Mouse (Mus musculus): ENCODE measurements at regions not wholly inside any gene's neighbourhood (a gene's known extent, or its start where the extent isn't known, plus 50 kb on each side); places are given as distances from the start of the nearest gene placed in this dataset.
"Not testable (repeated sequence)": the region's sequence is repeated elsewhere in the genome, so short reads cannot be mapped to it uniquely, and the experiment has no call there.

DNA sequence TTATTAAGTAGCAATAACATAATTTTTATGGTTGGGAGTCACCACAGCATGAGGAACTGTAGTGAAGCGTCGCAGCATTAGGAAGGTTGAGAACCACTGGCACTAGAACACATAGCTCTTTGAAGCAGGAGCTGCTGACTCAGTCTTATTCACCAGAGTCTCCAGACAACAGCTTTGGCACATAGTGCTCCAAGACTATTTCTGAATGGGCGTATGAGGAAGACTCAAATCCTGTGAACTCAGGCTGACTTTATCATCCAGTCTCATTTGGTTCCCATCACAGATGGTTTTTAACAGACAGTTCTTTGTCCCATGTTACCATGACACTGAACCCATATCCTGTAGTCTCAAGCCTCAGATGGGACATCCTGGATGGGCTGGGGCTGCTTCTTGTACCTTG is 282.5 kb downstream of the 4933412E24Rik start:
- no peak for DNase-seq (ENCODE audit: extremely low spot score)

DNA sequence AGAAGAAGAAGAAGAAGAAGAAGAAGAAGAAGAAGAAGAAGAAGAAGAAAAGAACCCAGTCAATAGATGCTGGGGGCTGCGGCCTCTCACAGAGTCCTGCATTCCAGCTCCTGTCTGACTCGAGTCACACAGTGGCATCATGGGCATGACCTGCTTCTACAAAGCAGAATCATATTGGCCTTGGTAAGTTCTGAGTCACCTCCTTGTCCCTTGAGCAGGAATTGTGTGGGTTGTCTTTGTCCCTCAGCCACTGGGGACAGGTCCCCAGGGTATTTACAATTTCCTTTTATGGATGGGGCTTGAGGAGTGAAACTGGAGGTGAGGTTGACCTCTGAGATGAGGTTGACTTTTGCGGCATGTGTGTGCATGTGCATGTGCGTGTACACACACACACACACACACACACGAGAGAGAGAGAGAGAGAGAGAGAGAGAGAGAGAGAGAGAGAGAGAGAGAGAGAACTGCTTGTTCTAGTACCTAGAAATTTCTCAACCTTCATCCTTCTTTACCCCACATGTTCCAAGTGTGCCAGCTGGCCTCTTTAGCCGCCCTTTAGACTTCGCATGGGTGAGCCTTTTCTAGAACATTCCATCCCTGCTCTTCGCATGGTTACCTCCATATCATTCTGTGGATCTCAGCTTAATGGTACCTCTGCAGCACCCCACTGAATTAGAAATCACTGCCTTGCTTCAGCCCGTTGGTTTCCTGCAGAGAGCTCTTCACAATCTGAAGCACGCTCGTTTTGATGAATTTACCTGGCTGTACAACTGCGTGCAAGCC is 283.2 kb downstream of the 4933412E24Rik start:
- no peak for DNase-seq (ENCODE audit: extremely low spot score)

DNA sequence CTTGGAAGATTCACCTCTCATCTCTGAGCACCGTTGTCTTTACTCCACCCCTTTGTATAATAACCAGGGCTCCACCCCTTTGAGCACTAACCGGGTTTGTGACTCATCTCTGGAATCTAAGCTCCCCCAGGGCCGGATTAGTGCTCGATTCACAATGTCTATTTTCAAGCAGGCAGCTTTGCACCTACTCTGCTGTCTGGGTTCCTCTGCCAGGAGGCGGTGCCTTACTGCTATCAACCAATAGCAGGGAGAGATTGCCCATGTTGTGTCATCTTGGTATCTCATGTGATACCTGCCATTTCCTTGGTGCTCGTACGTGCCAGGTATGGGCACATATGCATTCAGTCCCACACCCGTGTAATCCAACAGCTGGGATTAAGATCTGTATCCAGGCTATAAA is 285.3 kb downstream of the 4933412E24Rik start:
- DNase-seq (ENCODE audit: extremely low spot score): no peak

DNA sequence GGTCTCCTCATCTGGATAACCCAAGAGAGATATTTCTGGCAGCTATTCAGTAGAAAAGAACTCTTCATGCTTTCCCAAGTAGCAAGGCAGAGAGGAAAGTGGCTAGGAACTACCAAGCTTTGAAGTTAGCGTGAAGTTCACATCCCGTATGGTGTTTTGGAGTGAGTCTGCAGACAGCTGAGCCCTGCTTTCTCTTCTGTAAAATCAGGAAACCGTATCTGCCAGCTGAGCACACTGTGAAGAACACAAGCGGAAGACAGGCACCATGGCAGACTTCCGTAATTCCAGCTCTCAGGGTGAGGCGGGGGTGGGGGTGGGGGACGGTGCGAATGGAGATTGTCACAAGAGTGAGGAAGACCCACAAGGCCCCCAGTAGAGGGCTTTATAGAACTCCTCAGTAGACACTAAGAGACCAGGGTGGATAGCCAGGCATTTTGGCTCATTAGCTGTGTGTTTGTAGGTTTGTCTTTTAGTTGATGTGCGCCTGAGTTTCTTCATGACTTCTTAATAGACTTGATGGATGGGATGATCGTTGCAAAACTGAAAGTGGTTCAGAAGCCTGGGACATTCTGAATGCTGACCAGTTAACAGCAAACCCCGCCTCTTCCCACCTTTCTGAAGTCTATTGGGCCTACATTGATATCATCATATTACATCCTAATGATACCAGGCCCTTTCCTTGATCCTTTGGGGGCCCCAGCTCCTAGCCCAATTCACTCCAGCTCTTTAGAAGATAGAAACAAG is 287.4 kb downstream of the 4933412E24Rik start:
- DNase-seq (ENCODE audit: extremely low spot score): no peak

DNA sequence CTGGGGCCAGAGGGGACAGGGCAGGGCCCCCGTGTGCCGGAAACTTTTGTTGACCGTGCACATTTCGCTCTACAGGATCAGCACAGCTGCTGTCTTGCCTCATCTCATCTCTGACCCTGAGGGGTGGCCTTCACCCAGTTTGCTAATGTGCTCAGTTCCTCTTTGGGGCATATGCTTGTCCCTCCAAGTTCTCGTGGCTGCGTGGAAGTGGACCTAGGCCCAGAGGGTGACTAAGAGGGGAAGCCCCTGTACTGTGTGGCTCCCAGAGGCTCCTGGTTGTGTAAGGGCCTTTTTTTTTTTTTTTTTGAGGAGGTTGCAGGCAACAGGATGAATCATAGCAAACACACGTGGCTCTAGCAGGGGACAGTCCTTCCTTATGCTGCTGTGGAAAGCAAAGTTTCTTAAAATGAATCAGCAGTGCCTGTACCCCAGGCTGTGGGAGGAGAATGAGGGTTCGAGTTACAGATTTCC is 288.2 kb downstream of the 4933412E24Rik start:
- DNase-seq (ENCODE audit: extremely low spot score): no peak

DNA sequence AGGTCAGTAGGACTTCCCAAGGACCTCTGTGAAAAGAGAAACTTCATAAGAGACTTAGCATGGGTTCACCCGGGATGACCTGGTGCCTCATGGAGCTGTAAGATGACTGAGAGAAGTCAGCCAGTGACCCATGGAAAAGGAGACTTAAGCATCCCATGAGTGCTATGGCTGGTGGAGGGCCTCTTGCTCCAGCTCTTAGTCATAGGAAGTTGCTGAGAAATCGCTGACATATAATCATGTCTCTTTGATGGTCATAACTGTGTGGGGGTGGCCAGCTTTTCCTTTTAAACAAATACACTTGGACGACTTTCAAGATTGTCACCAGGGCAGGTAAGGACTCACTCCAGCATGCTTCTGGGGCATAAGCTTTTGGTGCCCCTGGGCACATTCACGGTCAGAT is 290.5 kb downstream of the 4933412E24Rik start:
- no peak for DNase-seq (ENCODE audit: extremely low spot score)

DNA sequence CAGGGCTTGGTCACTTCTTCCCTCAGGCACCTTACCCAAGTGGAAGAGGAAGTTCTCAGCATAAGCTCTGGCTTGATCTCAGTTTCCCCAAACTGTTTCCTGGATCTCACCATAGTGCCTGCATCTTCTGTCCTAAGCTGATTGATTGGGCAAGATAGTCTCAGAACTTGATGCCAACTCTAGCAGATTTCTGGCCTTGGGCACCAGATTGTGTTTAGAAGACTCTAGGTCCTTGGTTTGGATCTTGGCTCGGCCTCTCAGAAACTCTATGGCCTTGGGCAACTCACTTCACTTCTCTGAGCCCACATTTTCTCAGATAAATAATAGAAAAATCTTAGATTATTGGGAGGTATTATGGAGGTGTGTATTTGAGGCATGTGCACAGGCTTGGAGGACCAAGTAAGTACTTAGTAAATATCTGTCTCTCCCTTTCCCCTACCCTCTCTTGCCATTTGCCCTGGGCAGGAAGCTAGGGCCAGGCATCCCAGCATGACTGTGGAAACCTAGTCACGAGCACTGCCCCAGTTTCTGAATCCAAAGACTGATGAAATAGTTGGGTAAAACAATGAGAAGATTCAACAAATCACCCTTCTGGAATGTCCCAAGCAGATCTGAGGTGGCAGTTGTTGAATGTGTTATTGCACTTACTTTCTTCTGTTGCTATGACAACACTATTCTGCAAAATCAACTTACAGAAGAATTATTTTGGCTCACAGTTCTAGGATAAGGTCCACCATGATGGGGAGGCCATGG is 293.6 kb downstream of the 4933412E24Rik start:
- no peak for DNase-seq (ENCODE audit: extremely low spot score)

DNA sequence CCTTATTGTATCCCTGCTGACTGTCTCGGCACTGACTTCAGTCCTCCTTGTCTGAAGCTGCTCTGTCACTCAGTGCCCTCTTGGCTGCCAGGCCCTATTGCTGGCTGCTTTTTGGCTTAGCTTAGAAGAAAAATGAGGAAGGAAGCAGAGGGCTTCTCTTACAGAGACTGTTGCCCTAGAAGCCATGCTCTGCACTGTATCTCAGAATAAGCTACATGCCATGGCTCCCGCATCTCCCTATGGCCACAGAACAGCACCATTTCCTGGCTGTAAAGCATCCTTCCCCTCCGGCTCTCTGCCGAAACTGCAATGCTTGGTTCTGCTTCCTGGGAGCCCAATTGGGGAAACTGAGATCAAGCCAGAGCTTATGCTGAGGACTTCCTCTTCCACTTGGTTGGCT is 295.0 kb downstream of the 4933412E24Rik start:
- no peak for DNase-seq (ENCODE audit: extremely low spot score)

DNA sequence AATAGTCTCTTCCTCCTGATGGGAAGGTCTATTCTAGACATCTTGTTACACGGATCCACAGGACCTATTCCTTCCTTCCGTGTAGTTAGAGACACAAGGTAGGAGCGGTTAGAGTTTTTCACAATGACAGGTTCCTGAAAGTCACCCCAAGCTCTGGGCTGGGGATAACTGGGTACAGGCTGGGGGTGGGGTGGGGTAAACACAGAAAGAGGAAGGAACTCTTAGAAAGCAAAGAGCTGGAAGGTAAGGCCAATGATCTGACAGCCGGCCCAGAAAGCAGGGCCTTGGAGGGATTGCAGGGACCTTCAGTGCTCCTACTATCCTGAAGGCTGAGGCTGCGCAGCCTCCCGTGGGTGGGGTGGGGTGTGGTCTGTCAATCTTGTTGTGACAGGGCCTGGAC is 295.4 kb downstream of the 4933412E24Rik start:
- no peak for DNase-seq (ENCODE audit: extremely low spot score)

DNA sequence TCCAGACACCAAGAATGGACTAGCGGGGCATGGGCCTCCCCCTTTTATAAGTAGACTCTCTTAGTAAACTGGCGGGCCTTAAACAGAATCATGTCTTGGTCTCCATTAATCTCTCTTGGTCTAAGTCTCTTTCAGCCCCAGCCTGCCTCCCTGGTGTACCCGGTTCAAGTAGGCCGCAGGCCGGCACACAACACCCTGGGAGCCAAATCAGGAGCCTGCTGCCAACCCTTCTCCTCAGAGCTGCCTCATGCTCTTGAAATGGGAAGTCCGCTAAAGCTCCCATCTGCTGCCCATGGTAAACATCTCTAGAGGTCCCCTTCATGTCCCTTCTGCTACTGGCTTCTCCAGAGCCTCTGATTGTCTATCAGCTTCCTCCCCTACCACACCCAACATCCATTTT is 296.3 kb downstream of the 4933412E24Rik start:
- no peak for DNase-seq (ENCODE audit: extremely low spot score)

DNA sequence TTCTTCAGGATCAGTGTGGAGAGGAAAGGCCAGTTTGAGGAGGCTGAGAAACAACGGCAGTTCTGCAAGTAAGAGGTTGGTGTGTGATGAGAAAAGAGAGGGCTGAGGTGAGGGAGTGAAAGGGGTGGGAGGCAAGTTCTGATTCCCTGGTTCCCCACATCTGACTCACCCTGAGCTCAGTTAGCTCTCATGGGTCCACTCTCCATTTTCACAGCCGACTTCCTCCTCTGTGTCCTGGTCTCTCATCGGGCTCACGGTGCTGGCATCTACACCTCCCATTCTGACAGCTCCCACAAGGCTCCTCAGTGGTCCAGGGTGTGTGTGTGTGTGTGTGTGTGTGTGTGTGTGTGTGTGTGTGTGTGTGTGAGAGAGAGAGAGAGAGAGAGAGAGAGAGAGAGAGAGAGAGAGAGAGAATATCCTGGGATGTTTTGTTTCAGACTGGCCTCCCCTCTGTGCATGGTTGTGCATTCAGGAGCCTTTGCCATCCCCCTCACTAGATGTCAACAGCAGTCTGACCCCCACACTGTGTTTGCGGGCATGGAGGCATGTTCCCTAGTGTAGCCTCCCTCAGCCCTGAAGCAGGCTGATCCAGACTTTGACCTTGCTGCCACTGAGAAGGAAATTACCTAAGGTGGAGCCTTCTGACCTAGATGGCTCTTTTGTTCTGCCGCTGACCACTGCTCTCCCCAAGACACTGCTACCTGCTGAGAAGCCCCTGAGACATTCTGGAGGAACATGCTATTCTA is 296.9 kb downstream of the 4933412E24Rik start:
- DNase-seq (ENCODE audit: extremely low spot score): not testable (repeated sequence)

DNA sequence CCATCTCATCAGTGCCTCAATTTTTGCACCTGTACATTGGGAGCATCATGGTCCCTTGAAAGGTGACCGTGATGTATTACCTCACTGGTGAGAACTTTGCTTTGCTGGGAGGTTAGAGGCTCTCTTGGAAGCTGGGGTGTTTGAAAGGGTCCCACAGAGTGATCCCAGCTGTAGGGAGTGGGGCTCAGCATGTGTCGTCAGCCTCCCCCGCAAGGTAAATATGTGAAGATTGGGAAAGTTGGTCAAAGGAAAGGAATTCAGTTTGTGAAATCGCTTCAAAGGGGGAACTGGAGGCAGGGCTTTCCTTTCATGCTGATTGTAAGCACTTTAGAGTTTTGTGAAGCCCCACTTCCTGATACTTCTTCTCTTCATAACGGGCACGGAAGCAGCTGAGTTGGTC is 299.5 kb downstream of the 4933412E24Rik start:
- DNase-seq (ENCODE audit: extremely low spot score): no peak

DNA sequence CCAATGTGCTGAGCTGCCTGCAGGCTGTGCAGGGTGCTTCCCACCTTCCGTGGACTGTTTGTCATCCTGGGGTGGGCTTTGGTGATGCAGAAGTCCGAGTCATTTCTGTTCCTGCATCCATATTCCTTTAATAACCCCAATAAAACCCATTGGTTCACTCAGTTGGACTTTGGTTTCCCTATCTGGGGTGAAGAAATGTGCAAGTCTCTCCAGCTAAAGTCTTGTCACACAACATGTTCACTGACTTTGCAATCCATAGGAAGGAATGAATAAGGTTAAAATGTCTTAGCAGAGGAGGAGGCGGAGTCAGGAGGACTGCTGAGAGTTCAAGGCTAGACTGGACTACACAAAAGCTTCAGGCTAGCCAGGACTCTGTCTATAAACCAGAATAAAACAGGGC is 300.5 kb downstream of the 4933412E24Rik start:
- DNase-seq (ENCODE audit: extremely low spot score): no peak

DNA sequence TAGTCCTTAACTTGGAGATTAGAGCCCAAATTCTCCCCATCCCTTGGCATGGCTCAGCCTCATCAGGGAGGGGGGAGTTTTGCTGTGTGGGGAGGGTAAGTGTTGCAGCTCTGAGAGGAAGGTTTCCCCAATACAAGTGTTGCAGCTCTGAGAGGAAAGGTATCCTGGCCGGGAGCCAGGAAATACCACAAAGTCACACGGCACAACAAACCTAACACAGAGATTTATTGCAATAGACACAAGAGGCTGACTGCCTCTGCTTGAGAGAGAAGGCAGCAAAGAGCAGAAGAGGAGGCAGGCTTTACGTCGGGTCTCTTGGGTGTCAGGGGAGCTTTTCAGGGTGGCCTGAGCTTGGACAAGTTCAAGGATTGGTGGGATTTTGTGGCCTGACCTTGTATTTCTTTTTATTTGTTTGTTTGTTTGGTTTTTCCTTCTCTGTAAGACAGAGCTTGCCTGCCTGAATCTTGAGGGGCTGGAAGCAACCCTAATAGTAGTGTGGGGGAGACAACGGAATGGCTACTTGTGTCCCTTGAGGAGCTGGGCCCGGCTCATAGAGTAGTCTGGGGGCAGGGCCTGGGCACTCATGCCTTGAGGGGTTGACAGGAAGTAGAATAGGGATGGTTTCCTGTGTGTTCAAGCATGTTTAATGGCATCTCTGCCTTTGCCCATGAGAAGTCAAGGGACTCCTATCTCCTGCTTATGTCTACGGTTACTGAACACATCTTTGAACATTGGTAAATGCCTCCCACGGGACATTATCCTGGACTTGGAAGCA is 302.3 kb downstream of the 4933412E24Rik start:
- DNase-seq (ENCODE audit: extremely low spot score): no peak

DNA sequence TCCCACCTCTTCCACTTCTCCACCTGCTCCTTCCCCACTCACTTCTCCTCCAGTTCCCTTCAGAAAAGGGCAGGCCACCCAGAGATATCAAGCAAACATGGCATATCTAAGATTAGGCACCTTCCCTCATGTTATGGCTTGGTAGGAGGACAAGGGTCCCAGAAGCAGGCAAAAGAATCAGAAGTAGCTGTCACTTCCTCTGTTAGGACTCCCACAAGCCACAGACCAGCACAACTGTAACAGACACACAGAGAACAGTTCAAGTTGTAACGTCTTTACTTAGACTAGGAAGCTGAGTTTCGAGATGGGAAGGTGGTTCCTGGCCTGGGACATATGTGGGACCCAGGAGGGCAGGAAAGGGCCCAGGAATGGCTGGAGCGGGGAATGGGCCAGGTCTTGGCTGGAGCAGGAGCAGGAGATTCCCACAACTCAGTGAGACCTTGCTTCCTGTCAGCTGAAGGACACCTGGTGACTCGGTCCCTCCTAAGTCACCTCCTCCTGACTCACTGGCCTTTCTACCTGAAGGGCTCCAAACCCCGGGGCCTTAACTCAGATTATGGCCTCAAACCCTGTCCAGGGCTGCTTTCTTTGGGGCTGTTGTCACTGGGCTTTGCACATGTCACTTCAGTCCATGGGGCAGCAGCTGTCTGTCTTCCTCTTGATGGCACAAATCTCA is 304.2 kb downstream of the 4933412E24Rik start:
- no peak for DNase-seq (ENCODE audit: extremely low spot score)

DNA sequence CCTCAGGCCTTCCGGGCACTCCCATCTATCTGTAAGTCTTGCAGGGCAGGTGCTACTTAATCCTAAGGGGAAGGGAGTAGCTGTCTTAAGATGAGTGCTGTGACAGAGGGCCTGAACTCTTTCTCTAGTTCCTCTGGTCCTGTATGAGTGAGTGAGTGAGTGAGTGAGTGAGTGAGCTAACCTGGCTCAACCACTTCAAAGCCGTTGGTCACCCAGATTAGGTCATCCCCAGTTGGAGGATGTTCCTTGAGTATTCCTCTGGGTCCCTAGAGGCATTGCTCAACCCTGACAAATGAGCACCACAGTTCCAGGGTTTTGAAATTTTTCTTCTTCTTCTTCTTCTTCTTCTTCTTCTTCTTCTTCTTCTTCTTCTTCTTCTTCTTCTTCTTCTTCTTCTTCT is 306.5 kb downstream of the 4933412E24Rik start:
- DNase-seq (ENCODE audit: extremely low spot score): no peak

DNA sequence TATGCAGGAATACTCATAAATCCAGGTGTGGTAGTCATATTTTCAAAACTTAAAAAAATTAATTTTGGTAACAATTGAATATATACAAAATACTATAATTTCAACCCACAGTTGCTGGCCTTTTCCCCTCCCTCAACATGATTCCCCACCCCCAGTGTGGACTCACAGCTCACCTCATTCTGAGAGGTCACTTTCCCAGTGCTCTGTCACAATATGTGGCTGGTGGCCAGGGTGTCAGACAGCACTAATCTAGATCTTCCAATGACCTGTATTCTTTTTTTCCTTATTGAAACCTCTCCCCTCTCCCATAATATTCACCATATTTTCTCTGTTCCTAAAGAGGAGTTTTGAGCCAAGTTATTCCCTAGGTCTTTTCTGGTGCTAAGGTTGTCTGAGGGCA is 308.0 kb downstream of the 4933412E24Rik start:
- no peak for DNase-seq (ENCODE audit: extremely low spot score)

DNA sequence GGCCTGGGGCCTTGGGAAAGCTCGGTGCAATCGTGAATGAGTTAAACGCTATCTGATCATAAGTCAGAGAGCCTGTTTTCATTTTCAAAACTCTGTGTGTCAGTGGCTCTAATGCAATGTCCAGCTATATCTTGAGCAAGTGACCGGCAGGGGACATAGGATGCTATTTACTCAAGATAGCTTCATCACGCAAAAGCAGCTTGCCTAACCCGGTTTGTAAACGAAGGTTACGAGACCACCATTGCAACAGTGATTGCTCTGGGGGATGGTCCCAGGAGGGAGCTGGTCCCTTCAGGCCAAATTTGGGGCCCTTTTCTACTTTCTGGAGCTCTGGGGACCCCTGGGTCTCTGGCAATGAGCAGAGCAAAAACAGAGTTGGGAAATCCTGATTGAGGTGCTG is 309.3 kb downstream of the 4933412E24Rik start:
- no peak for DNase-seq (ENCODE audit: extremely low spot score)
